Mouse (Mus musculus): ENCODE measurements at regions not wholly inside any gene's neighbourhood (a gene's known extent, or its start where the extent isn't known, plus 50 kb on each side); places are given as distances from the start of the nearest gene placed in this dataset.

GRCm38 (mm10) chr3:10697698-10698452 lies 362.4 kb upstream of the Gm38303 start:
- ATAC-seq (ENCODE audit: low FRiP score, low read depth), result no peak
- Histone ChIP-seq H3K9me3 (no peaks in the 10 kb centered on the region), H3K9ac (no peak overlapping the region), H3K27me3 (no peaks in the 10 kb centered on the region), H3K4me1 (no peaks in the 10 kb centered on the region), H3K27ac (no peak overlapping the region), H3K36me3 (no peaks in the 10 kb centered on the region), H3K4me3 (no peak overlapping the region), H3K4me2 (replicated peaks) (no peak overlapping the region)
- 74% methylated on average over 7 of the region's 7 CpGs for WGBS

- Histone ChIP-seq H3K4me1 (no peaks in the 10 kb centered on the region), H3K36me3 (no peaks in the 10 kb centered on the region), H3K27ac (no peak overlapping the region), H3K9ac (no peak overlapping the region), H3K27me3 (no peaks in the 10 kb centered on the region), H3K9me3 (no peaks in the 10 kb centered on the region), H3K4me2 (replicated peaks) (no peak overlapping the region), H3K4me3 (no peak overlapping the region)
- WGBS, result 47% methylated on average over 4 of the region's 4 CpGs
- ATAC-seq (ENCODE audit: low FRiP score, low read depth), result peak; percentile 8; the same call in 1 of the 2 replicates
Measured at GRCm38 (mm10) chr3:10685501-10685951, 350.0 kb upstream of the Gm38303 start.

- H3K4me1 ChIP-seq, result no peaks in the 10 kb centered on the region
- no peak overlapping the region for H3K4me3 ChIP-seq
- no peak overlapping the region for H3K9ac ChIP-seq
- H3K27ac ChIP-seq, result no peak overlapping the region
- no peaks in the 10 kb centered on the region for H3K27me3 ChIP-seq
- WGBS, result 45% methylated on average over 6 of the region's 6 CpGs
- ATAC-seq (ENCODE audit: low FRiP score, low read depth), result peak; percentile 54; the same call in 1 of the 2 replicates
- H3K4me2 ChIP-seq (replicated peaks), result no peak overlapping the region
- no peaks in the 10 kb centered on the region for H3K36me3 ChIP-seq
- no peaks in the 10 kb centered on the region for H3K9me3 ChIP-seq
Measured at GRCm38 (mm10) chr3:10684885-10685500, 349.5 kb upstream of the Gm38303 start.

- H3K9me3 ChIP-seq, result no peaks in the 10 kb centered on the region
- H3K4me1 ChIP-seq, result no peaks in the 10 kb centered on the region
- H3K27me3 ChIP-seq, result no peaks in the 10 kb centered on the region
- no peak for ATAC-seq (ENCODE audit: low FRiP score, low read depth)
- H3K4me2 ChIP-seq (replicated peaks), result no peak overlapping the region
- no peak overlapping the region for H3K27ac ChIP-seq
- no peaks in the 10 kb centered on the region for H3K36me3 ChIP-seq
- no peak overlapping the region for H3K4me3 ChIP-seq
- H3K9ac ChIP-seq, result no peak overlapping the region
Measured at GRCm38 (mm10) chr3:10681938-10682337, 346.5 kb upstream of the Gm38303 start.

GRCm38 (mm10) chr3:10647975-10648511 lies 312.6 kb upstream of the Gm38303 start:
- no peaks in the 10 kb centered on the region for H3K36me3 ChIP-seq
- ATAC-seq (ENCODE audit: low FRiP score, low read depth), result no peak
- no peaks in the 10 kb centered on the region for H3K27me3 ChIP-seq
- H3K9me3 ChIP-seq, result no peaks in the 10 kb centered on the region
- H3K27ac ChIP-seq, result no peak overlapping the region
- no peak overlapping the region for H3K4me3 ChIP-seq
- WGBS, result 77% methylated on average over 3 of the region's 3 CpGs
- H3K4me2 ChIP-seq (replicated peaks), result no peak overlapping the region
- H3K4me1 ChIP-seq, result no peaks in the 10 kb centered on the region
- H3K9ac ChIP-seq, result no peak overlapping the region
